Mouse (Mus musculus) MEL (cell line): ENCODE measurements around the gene Pde1c. TPM values are rescaled to one million over a fixed set of nuclear protein-coding genes. Genes with fewer than 3 reads are reported as not detected.

Source experiments
- DNase-seq: peaks from one replicate; pipeline ENCODE4 v3.0.0; 2011; ENCODE audit warnings: low read depth, low spot score
- H3K27ac ChIP-seq: 2 replicates; pipeline ENCODE4 v1.5.1; 2012; ENCODE audit warnings: low read depth, mild to moderate bottlenecking, control low read depth, low read length, moderate library complexity; ENCODE audit not compliant: control insufficient read depth
- H3K27me3 ChIP-seq, 2 experiments: fragments of 150-350 bp in 1 of 2; sonication (generic) in 1 of 2; 2 replicates each; pipeline ENCODE4 v1.6.1; 2012; ENCODE audit warnings: low read length in 2 of 2, mild to moderate bottlenecking in 2 of 2, improper control_type of control experiment in 1 of 2, moderate library complexity in 1 of 2; ENCODE audit not compliant: insufficient read depth in 2 of 2, control insufficient read depth in 1 of 2
- H3K36me3 ChIP-seq, 2 experiments: 2 replicates each; pipeline ENCODE4 v1.6.1; 2012 to 2014; ENCODE audit warnings: low read length in 2 of 2, improper control_type of control experiment in 1 of 2, inconsistent platforms in 1 of 2, mild to moderate bottlenecking in 1 of 2; ENCODE audit not compliant: insufficient read depth in 2 of 2, control insufficient read depth in 1 of 2
- H3K4me1 ChIP-seq, 2 experiments: fragments of 150-350 bp in 1 of 2; sonication (generic) in 1 of 2; 2 replicates each; pipeline ENCODE4 v1.6.1; 2012; ENCODE audit warnings: low read length in 2 of 2, improper control_type of control experiment in 1 of 2, mild to moderate bottlenecking in 1 of 2; ENCODE audit not compliant: insufficient read depth in 2 of 2, control insufficient read depth in 1 of 2
- H3K4me3 ChIP-seq, 2 experiments: fragments of 150-350 bp in 1 of 2; sonication (generic) in 1 of 2; 2 replicates each; pipeline ENCODE4 v1.5.1; 2012; ENCODE audit warnings: low read depth in 2 of 2, low read length in 2 of 2, mild to moderate bottlenecking in 2 of 2, moderate library complexity in 2 of 2, control low read depth in 1 of 2, improper control_type of control experiment in 1 of 2; ENCODE audit not compliant: control insufficient read depth in 1 of 2, insufficient read depth in 1 of 2
- H3K79me2 ChIP-seq: 2 replicates; pipeline ENCODE4 v1.6.1; 2012; ENCODE audit warnings: mild to moderate bottlenecking, low read length, moderate library complexity; ENCODE audit not compliant: control insufficient read depth, poor library complexity, insufficient read depth
- H3K9ac ChIP-seq: 2 replicates; pipeline ENCODE4 v1.6.1; 2012; ENCODE audit warnings: low read depth, mild to moderate bottlenecking, control low read depth, low read length, moderate library complexity; ENCODE audit not compliant: control insufficient read depth, poor library complexity, severe bottlenecking
- H3K9me3 ChIP-seq: fragments of 150-350 bp; sonication (generic); replicated peaks from 2 replicates; pipeline ENCODE4 v1.6.1; 2012; ENCODE audit warnings: mild to moderate bottlenecking, low read length, improper control_type of control experiment, moderate library complexity; ENCODE audit not compliant: insufficient read depth
- BHLHE40 ChIP-seq: IDR thresholded peaks from 2 replicates; pipeline ENCODE4 v1.6.1; 2012; ENCODE audit warnings: low read depth, mild to moderate bottlenecking, inconsistent platforms, low read length, improper control_type of control experiment, borderline replicate concordance
- CHD1 ChIP-seq: IDR thresholded peaks from 2 replicates; pipeline ENCODE4 v1.6.1; 2012; ENCODE audit warnings: low read depth, mild to moderate bottlenecking, inconsistent platforms, low read length, improper control_type of control experiment
- CHD2 ChIP-seq: IDR thresholded peaks from 2 replicates; pipeline ENCODE4 v1.6.1; 2011; ENCODE audit warnings: low read length, improper control_type of control experiment
- ELF1 ChIP-seq: IDR thresholded peaks from 2 replicates; pipeline ENCODE4 v1.6.1; 2014; ENCODE audit warnings: low read depth, mild to moderate bottlenecking, inconsistent platforms, low read length, improper control_type of control experiment, moderate library complexity
- EP300 ChIP-seq, 2 experiments: IDR thresholded peaks; 2 replicates each; pipeline ENCODE4 v1.6.1; 2011; ENCODE audit warnings: improper control_type of control experiment in 2 of 2, low read length in 2 of 2, low read depth in 1 of 2, mild to moderate bottlenecking in 1 of 2
- GATA1 ChIP-seq: IDR thresholded peaks from 2 replicates; pipeline ENCODE4 v1.6.1; 2011; ENCODE audit warnings: low read depth, low read length, improper control_type of control experiment
- HCFC1 ChIP-seq: IDR thresholded peaks from 2 replicates; pipeline ENCODE4 v1.6.1; 2012; ENCODE audit warnings: low read depth, mild to moderate bottlenecking, inconsistent platforms, low read length, improper control_type of control experiment, moderate library complexity
- JUND ChIP-seq: IDR thresholded peaks from 2 replicates; pipeline ENCODE4 v1.6.1; 2011; ENCODE audit warnings: low read depth, mild to moderate bottlenecking, improper control_type of control experiment, low read length
- KAT2A ChIP-seq: conservative IDR thresholded peaks from 2 replicates; pipeline ENCODE4 v1.6.1; 2012; ENCODE audit warnings: low read depth, low read length, improper control_type of control experiment, inconsistent platforms
- MAFK ChIP-seq: IDR thresholded peaks from 2 replicates; pipeline ENCODE4 v1.6.1; 2011; ENCODE audit warnings: low read depth, mild to moderate bottlenecking, low read length, improper control_type of control experiment, borderline replicate concordance
- MAX ChIP-seq: IDR thresholded peaks from 2 replicates; pipeline ENCODE4 v1.6.1; 2011; ENCODE audit warnings: low read length, improper control_type of control experiment
- MYB ChIP-seq: IDR thresholded peaks from 2 replicates; pipeline ENCODE4 v1.6.1; 2011; ENCODE audit warnings: mild to moderate bottlenecking, low read depth, low read length, improper control_type of control experiment
- NELFE ChIP-seq: IDR thresholded peaks from 2 replicates; pipeline ENCODE4 v1.6.1; 2011; ENCODE audit warnings: low read depth, low read length, improper control_type of control experiment
- POLR2AphosphoS2 ChIP-seq: IDR thresholded peaks from 2 replicates; pipeline ENCODE4 v1.6.1; 2011; ENCODE audit warnings: low read length, improper control_type of control experiment
- POLR2AphosphoS5 ChIP-seq: IDR thresholded peaks from 2 replicates; pipeline ENCODE4 v1.6.1; 2012; ENCODE audit warnings: low read depth, borderline replicate concordance, mild to moderate bottlenecking, inconsistent platforms, low read length, moderate library complexity, mixed read lengths
- RAD21 ChIP-seq: IDR thresholded peaks from 2 replicates; pipeline ENCODE4 v1.6.1; 2011; ENCODE audit warnings: mild to moderate bottlenecking, low read depth, low read length, improper control_type of control experiment
- SMC3 ChIP-seq: IDR thresholded peaks from 2 replicates; pipeline ENCODE4 v1.6.1; 2011; ENCODE audit warnings: low read depth, low read length, improper control_type of control experiment
- TAL1 ChIP-seq: IDR thresholded peaks from 2 replicates; pipeline ENCODE4 v1.6.1; 2012; ENCODE audit warnings: mild to moderate bottlenecking, inconsistent platforms, low read length, moderate library complexity, mixed read lengths
- UBTF ChIP-seq: IDR thresholded peaks from 2 replicates; pipeline ENCODE4 v1.6.1; 2012; ENCODE audit warnings: low read depth, mild to moderate bottlenecking, inconsistent platforms, low read length, improper control_type of control experiment, moderate library complexity, borderline replicate concordance; ENCODE audit not compliant: insufficient read depth
- USF1 ChIP-seq: IDR thresholded peaks from 2 replicates; pipeline ENCODE4 v1.6.1; 2014; ENCODE audit warnings: low read depth, mild to moderate bottlenecking, inconsistent platforms, low read length, improper control_type of control experiment, moderate library complexity
- USF2 ChIP-seq, 2 experiments: IDR thresholded peaks; 2 replicates each; pipeline ENCODE4 v1.6.1; 2011 to 2012; ENCODE audit warnings: improper control_type of control experiment in 2 of 2, low read length in 2 of 2, borderline replicate concordance in 1 of 2, inconsistent platforms in 1 of 2, low read depth in 1 of 2, mild to moderate bottlenecking in 1 of 2; ENCODE audit not compliant: insufficient read depth in 1 of 2
- ZC3H11A ChIP-seq: IDR thresholded peaks from 2 replicates; pipeline ENCODE4 v1.6.1; 2012; ENCODE audit warnings: low read depth, mild to moderate bottlenecking, inconsistent platforms, low read length, improper control_type of control experiment
- ZNF384 ChIP-seq: IDR thresholded peaks from 2 replicates; pipeline ENCODE4 v1.6.1; 2012; ENCODE audit warnings: low read depth, mild to moderate bottlenecking, inconsistent platforms, low read length, improper control_type of control experiment
- polyA plus RNA-seq, 2 experiments: library from polyadenylated mRNA; stranded (reverse) in 1 of 2; unstranded in 1 of 2; fragments of >175 nt in 1 of 2; fragments of >200 nt in 1 of 2; gene quantifications; 2 replicates each; pipeline versions ENCODE4 v1.2.1 to v1.2.4; 2012; ENCODE audit warnings: low replicate concordance in 2 of 2, low read depth in 1 of 2; ENCODE audit not compliant: insufficient read length in 2 of 2, insufficient read depth in 1 of 2, missing spikeins in 1 of 2
- total RNA-seq: library from RNA; depleted of rRNA; stranded (reverse); fragments of 300-350 nt; gene quantifications from 2 replicates; pipeline ENCODE4 v1.2.3, GENCODE M21; 2012

The Pde1c gene
- total and polyA plus RNA-seq, 3 experiments = not detected

DNA sequence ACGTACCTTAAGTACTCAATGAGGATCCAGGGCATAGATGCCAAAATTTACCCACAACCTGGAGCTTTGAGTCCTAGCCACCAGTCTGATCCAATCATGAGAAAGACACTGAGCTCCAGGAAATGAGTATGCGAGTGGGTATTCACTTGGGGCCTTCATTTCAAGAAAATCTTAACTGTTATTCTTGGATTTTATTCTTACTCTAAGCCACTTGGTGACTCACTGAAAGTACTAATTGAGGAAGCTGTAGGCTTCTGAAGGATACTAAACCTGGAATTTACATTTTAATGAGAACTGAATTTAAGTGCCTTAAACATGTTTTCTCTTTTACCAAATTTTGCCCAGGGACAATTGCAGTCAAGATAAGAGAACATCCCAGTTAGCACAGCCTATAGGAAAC is 392.4 kb downstream of the Pde1c start:
- no peak overlapping the region for H3K9ac ChIP-seq
- no peaks in the 10 kb centered on the region for H3K4me1 ChIP-seq
- H3K36me3 ChIP-seq = no peaks in the 10 kb centered on the region
- no peak for TF ChIP-seq MAX
- no peak for TF ChIP-seq HCFC1
- TF ChIP-seq POLR2AphosphoS5 = no peak
- TF ChIP-seq CHD1 = no peak
- TF ChIP-seq NELFE = no peak
- no peak for TF ChIP-seq GATA1
- H3K4me3 ChIP-seq = no peak overlapping the region
- H3K9me3 ChIP-seq = no peaks in the 10 kb centered on the region
- H3K27me3 ChIP-seq = no peaks in the 10 kb centered on the region
- DNase-seq = no peak
- no peaks in the 10 kb centered on the region for H3K79me2 ChIP-seq
- H3K27ac ChIP-seq = no peak overlapping the region

- no peak for TF ChIP-seq MAFK
- Histone ChIP-seq H3K36me3 (no peaks in the 10 kb centered on the region), H3K79me2 (no peaks in the 10 kb centered on the region), H3K9ac (no peak overlapping the region), H3K27ac (no peak overlapping the region), H3K4me1 (no peaks in the 10 kb centered on the region), H3K9me3 (no peaks in the 10 kb centered on the region), H3K27me3 (no peaks in the 10 kb centered on the region), H3K4me3 (no peak overlapping the region)
- DNase-seq = no peak
These were observed 396.7 kb downstream of the Pde1c start for GRCm38 (mm10) chr6:56172172-56172571.

- Histone ChIP-seq H3K27ac (no peak overlapping the region), H3K4me3 (no peak overlapping the region), H3K27me3 (no peaks in the 10 kb centered on the region), H3K79me2 (no peaks in the 10 kb centered on the region), H3K9ac (no peak overlapping the region), H3K4me1 (no peaks in the 10 kb centered on the region), H3K9me3 (no peaks in the 10 kb centered on the region), H3K36me3 (no peaks in the 10 kb centered on the region)
- no peak for TF ChIP-seq JUND
- no peak for TF ChIP-seq ZNF384
- no peak for TF ChIP-seq ELF1
- no peak for TF ChIP-seq UBTF
- TF ChIP-seq CHD2 = no peak
- TF ChIP-seq KAT2A = no peak
- no peak for TF ChIP-seq HCFC1
- no peak for TF ChIP-seq USF2 (IDR thresholded peaks at IDR 0.05; ENCODE audit: borderline replicate concordance in 1 of 2, insufficient read depth in 1 of 2, low read depth in 1 of 2, low read length in 2 of 2)
- TF ChIP-seq SMC3 = no peak
- no peak for TF ChIP-seq POLR2AphosphoS2
- TF ChIP-seq RAD21 = no peak
- no peak for TF ChIP-seq BHLHE40
- no peak for TF ChIP-seq USF1
- no peak for TF ChIP-seq TAL1
- TF ChIP-seq EP300 (IDR thresholded peaks at IDR 0.05; ENCODE audit: low read depth in 1 of 2, low read length in 2 of 2) = no peak
- TF ChIP-seq MYB = no peak
- no peak for TF ChIP-seq ZC3H11A
- DNase-seq = no peak
These were observed 400.2 kb downstream of the Pde1c start for GRCm38 (mm10) chr6:56168736-56169135.
